Mouse (Mus musculus) kidney, postnatal 0 days (tissue): Measurements from ENCODE around the gene Pikfyve. TPM values are rescaled to one million over a fixed set of nuclear protein-coding genes. Genes with fewer than 3 reads are reported as not detected.

Experiments
- ATAC-seq: fragments of 200-750 bp; cut with Nextera tagmentation; replicated peaks from 2 replicates; pipeline ENCODE4 v1.8.0; 2017; ENCODE audit warnings: low read depth, moderate number of reproducible peaks, moderate TSS enrichment, moderate library complexity; ENCODE audit not compliant: low FRiP score
- DNase-seq: peaks from one replicate; pipeline ENCODE4 v3.0.0-alpha.2; 2016; ENCODE audit warnings: low spot score
- H3K27ac ChIP-seq: fragments of 300-500 bp; sonication (generic); 2 replicates; pipeline ENCODE4 v1.5.1; 2014; ENCODE audit warnings: mild to moderate bottlenecking
- H3K27me3 ChIP-seq: fragments of 300-500 bp; sonication (generic); 2 replicates; pipeline ENCODE4 v1.6.1; 2014; ENCODE audit warnings: low read length, mixed read lengths; ENCODE audit not compliant: insufficient read depth
- H3K36me3 ChIP-seq: fragments of 300-500 bp; sonication (generic); 2 replicates; pipeline ENCODE4 v1.6.1; 2014; ENCODE audit warnings: low read length, mixed read lengths; ENCODE audit not compliant: insufficient read depth
- H3K4me1 ChIP-seq: fragments of 300-500 bp; sonication (generic); replicated peaks from 2 replicates; pipeline ENCODE4 v1.6.1; 2014; ENCODE audit warnings: antibody characterized with exemption, low read length, mixed read lengths; ENCODE audit not compliant: insufficient read depth
- H3K4me2 ChIP-seq: fragments of 300-500 bp; sonication (generic); 2 replicates; pipeline ENCODE4 v1.6.1; 2014; ENCODE audit warnings: mild to moderate bottlenecking, low read length, moderate library complexity, mixed read lengths
- H3K4me3 ChIP-seq: fragments of 300-500 bp; sonication (generic); replicated peaks from 2 replicates; pipeline ENCODE4 v1.5.1; 2014; ENCODE audit warnings: low read depth, low read length
- H3K9ac ChIP-seq: fragments of 300-500 bp; sonication (generic); 2 replicates; pipeline ENCODE4 v1.6.1; 2014; ENCODE audit warnings: low read depth, low read length
- H3K9me3 ChIP-seq: fragments of 300-500 bp; sonication (generic); replicated peaks from 2 replicates; pipeline ENCODE4 v1.6.1; 2016; ENCODE audit warnings: low read length, inconsistent platforms, mixed read lengths
- CTCF ChIP-seq: IDR thresholded peaks from 2 replicates; pipeline ENCODE4 v1.5.1; 2016; ENCODE audit warnings: antibody characterized with exemption, low read depth, mild to moderate bottlenecking, moderate library complexity
- WGBS: fragments of 180-500 bp; shearing (Covaris S2); extraction: QIAGEN DNeasy Blood & Tissue Kit; methylation state at CpG from one replicate; pipeline ENCODE4 v1.1.7; 2014; 5-methylcytosine and 5-hydroxymethylcytosine counted together
- polyA plus RNA-seq: library from polyadenylated mRNA; unstranded; fragments of >200 nt; fragmentation: Nextera tagmentation; extraction: Ambion mirVana; gene quantifications from 2 replicates; pipeline ENCODE4 v1.2.1, GENCODE M21; 2015

Gene Pikfyve
- polyA plus RNA-seq, 1 experiment from 2014 or later, result 9.2 TPM

DNA sequence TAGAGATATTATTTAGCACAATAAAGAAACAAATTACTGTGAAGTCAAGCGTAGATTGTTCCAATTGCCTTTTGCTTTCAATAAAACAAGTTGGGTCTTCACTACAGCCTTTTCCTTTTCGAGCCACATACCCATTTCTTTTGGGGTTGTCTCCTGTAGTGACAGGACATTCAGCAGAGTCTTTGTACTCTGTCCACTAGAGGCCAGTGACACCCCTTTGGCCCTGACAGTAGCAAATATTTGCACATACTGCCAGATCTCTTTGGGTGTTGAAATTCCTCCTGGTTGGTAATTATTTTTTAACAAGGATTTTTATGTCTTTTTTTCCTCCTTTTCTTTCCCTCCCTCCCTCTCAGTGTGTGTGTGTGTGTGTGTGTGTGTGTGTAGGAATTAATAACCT lies 126.4 kb downstream of the Pikfyve start:
- DNase-seq (no peak), ATAC-seq (no peak)
- 69% methylated on average over 2 of the region's 2 CpGs for WGBS
- no peaks in the 10 kb centered on the region for H3K36me3 ChIP-seq
- H3K4me1 ChIP-seq, result peaks cover 4% of the 10 kb centered on the region; the same call in 1 of the 2 replicates
- H3K9ac ChIP-seq, result no peak overlapping the region
- peaks cover 3% of the 10 kb centered on the region; the same call in 1 of the 2 replicates for H3K27me3 ChIP-seq
- H3K4me3 ChIP-seq, result no peak overlapping the region
- H3K27ac ChIP-seq, result no peak overlapping the region
- H3K9me3 ChIP-seq, result no peaks in the 10 kb centered on the region
- TF ChIP-seq CTCF, result peak; percentile 50; the same call in 1 of the 2 replicates
- H3K4me2 ChIP-seq, result no peak overlapping the region

DNA sequence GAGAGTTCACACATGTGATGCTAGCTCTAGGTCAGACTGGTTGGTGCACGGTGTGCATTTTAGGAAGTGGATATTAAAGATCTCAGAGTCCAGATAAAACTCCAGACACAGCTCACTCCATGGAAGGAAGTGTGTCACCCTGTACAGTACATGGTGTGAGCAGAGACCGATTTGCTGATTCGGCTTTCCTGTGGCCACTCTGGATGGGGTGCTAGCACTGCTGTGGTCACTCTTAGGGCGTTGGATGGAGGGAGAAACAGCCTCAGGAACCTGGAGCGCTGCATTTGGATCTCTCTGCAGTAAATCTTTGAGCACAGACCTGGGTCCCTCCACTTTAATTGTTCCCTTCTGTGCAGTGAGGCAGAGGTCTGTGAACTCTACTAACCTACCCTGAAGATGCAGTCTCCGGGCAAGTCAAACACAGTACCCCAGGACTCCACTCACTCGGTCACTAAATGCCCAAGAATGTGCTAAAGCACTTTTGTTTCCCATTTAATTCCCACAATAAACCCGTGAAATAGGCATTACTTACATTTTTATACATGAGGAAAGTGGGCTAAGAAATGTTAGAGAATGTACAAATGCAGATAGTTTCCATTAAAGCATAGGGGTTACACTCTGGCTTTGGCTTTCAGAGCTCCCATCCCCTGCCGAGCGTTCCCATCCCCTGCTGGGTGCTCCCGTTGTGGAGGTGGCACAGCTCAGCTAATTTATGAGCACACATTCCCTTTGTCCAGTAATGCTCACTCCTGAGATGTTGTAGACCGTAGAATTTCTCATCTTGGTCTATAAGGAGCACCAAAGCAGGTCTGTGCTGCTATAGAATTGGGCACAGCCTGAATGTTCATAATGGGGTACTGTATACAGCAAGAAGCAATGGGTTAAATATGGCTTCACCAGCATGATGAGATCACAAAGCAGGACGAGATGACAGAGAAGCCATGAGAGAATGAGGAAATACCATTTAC lies 127.9 kb downstream of the Pikfyve start:
- H3K4me3 ChIP-seq, result no peak overlapping the region
- H3K4me2 ChIP-seq, result no peak overlapping the region
- H3K9ac ChIP-seq, result no peak overlapping the region
- H3K27me3 ChIP-seq, result peaks cover 3% of the 10 kb centered on the region; the same call in 1 of the 2 replicates
- peaks cover 4% of the 10 kb centered on the region; the same call in 1 of the 2 replicates for H3K4me1 ChIP-seq
- no peaks in the 10 kb centered on the region for H3K9me3 ChIP-seq
- ATAC-seq (no peak), DNase-seq (no peak)
- H3K36me3 ChIP-seq, result no peaks in the 10 kb centered on the region
- WGBS, result 65% methylated on average over 13 of the region's 13 CpGs
- no peak for TF ChIP-seq CTCF
- H3K27ac ChIP-seq, result no peak overlapping the region

GRCm38 (mm10) chr1:65315022-65315407 lies 128.5 kb downstream of the Pikfyve start:
- Histone ChIP-seq H3K9ac (no peak overlapping the region), H3K27ac (no peak overlapping the region), H3K4me1 (peaks cover 4% of the 10 kb centered on the region; the same call in 1 of the 2 replicates), H3K4me3 (no peak overlapping the region), H3K4me2 (no peak overlapping the region), H3K27me3 (peaks cover 3% of the 10 kb centered on the region; the same call in 1 of the 2 replicates), H3K9me3 (no peaks in the 10 kb centered on the region), H3K36me3 (no peaks in the 10 kb centered on the region)
- TF ChIP-seq CTCF, result no peak
- ATAC-seq, result no peak
- WGBS, result 89% methylated on average over 8 of the region's 8 CpGs
- DNase-seq, result no peak

Other genes starting within 250 kb of the Pikfyve start
- 3.5 and 4.0 TPM in 2 replicates for gene Plekhm3, start 229.9 kb upstream of the Pikfyve start, polyA plus RNA-seq
- gene Akr1cl, start 153.9 kb upstream of the Pikfyve start, polyA plus RNA-seq, result 0.11 TPM in 1 of 2 replicates, not detected in the other
- 0.33 TPM in 1 of 2 replicates, not detected in the other for gene Cryge, start 135.5 kb upstream of the Pikfyve start, polyA plus RNA-seq
- not detected in 2 replicates for gene Crygd, start 123.2 kb upstream of the Pikfyve start, polyA plus RNA-seq
- gene Crygc, start 113.0 kb upstream of the Pikfyve start, polyA plus RNA-seq, result not detected in 2 replicates
- gene Crygb, start 104.4 kb upstream of the Pikfyve start, polyA plus RNA-seq, result not detected in 2 replicates
- gene Cryga, start 83.3 kb upstream of the Pikfyve start, polyA plus RNA-seq, result not detected in 2 replicates
- gene Gm28845, start 67.1 kb upstream of the Pikfyve start, polyA plus RNA-seq, result not detected in 2 replicates
- 3.3 and 3.9 TPM in 2 replicates for gene D630023F18Rik, start 63.5 kb upstream of the Pikfyve start, polyA plus RNA-seq
- 292 and 296 TPM in 2 replicates for gene Idh1, start 183 bp upstream of the Pikfyve start, polyA plus RNA-seq
- not detected in 2 replicates for gene Pth2r, start 95.4 kb downstream of the Pikfyve start, polyA plus RNA-seq